Mouse (Mus musculus): ENCODE data around the gene Rbp4. TPM values are rescaled to one million over a fixed set of nuclear protein-coding genes. Genes with fewer than 3 reads are reported as not detected.
A peak's percentile ranks its signal among the peaks of the same experiment; 100 is the strongest.

Gene Rbp4
- total RNA-seq, 2 experiments from 2014 or later: 1.1 to 1.7 TPM

- TF ChIP-seq CTCF (IDR thresholded peaks at IDR 0.05): no peak
- intact Hi-C loops (cut with DNase I): no loop called here
- Histone ChIP-seq H3K27ac (no peak overlapping the region), H3K4me3 (no peak overlapping the region)
- DNase-seq: no peak
Measured at GRCm38 (mm10) chr19:38114834-38115491, 10.1 kb downstream of the Rbp4 start.

DNA sequence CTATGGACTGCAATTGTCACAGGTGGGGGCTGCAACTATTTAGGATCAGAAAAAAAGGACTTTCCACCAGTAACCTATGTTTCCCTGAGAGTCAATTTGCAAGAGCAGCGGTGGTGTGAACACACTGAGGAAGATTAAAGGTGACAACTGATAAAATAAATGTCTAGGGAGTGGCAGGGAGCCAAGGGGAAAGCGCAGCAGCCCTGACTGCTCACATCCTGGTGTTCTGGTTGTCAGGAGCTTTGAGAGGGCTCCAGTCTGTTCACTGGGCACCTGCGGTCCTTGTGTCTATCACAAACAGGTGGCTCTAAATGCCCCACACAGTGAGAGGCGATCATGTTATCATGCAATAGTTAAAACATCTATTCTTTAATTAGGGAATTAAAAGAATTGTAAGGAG is 12.5 kb downstream of the Rbp4 start:
- H3K27ac ChIP-seq: no peak overlapping the region
- H3K4me3 ChIP-seq: no peak overlapping the region
- no peak for DNase-seq
- no peak for TF ChIP-seq CTCF (IDR thresholded peaks at IDR 0.05)
- intact Hi-C loops (cut with DNase I): no loop called here

GRCm38 (mm10) chr19:38111056-38111455 is 14.0 kb downstream of the Rbp4 start:
- no peak for TF ChIP-seq CTCF (IDR thresholded peaks at IDR 0.05)
- intact Hi-C loops (cut with DNase I): no loop called here
- no peak overlapping the region for H3K4me3 ChIP-seq
- no peak for DNase-seq
- H3K27ac ChIP-seq: no peak overlapping the region

DNA sequence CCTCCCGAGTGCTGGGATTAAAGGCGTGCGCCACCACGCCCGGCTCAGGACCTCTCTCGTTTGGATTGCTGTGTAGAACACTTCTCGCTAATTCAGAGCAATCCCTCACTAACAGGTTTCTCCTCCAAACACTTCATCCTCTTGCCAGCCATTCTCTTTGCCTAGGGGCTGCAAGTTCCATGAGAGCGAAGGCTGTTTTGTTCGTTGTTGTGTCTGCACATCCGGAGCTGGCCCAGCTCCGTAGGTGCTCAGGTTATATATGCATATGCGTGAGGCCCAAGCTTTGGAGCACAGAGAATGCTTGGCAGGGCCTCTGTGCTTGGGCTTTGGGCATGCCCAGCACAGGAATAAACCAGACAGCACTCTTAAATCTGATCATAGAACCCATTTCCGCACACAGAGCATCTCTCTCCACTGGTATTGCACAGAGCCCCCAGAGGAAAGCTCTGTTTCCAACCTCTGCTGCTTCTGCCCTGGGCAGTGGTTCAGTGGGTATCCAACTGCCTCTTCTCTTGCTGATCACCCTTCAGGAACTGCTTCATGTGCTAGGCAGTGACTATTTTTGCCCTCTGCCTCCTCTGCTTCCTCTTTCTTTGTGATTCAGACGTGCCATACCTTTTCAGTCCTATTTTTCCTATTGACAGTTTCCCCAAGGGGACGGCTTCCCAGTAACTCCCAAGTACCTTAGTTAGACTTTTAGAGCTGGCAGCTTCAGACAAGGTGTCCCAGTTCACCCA is 15.4 kb downstream of the Rbp4 start:
- no peak overlapping the region for H3K4me3 ChIP-seq
- no peak for DNase-seq
- TF ChIP-seq CTCF (IDR thresholded peaks at IDR 0.05): no peak
- intact Hi-C loops (cut with DNase I): no loop called here
- H3K27ac ChIP-seq: no peak overlapping the region

DNA sequence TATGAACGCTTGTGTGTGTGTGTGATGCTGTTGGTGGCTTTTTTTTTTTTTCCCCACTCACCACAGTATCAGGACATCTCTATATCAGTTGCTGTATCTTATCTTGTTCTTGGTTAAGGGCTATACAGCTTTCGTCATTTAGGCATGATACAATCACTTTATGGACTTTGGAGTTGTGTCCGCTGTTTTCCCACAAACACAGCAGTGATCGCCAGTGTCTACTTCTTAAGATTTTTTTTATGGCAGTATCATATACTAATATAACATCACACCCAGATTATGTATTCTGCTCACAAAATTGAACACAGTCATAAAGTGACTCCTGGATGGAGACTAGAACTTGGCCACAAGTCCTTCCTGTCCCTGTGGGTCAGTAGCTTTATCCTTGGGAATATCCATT is 17.2 kb downstream of the Rbp4 start:
- Histone ChIP-seq H3K27ac (no peak overlapping the region), H3K4me3 (no peak overlapping the region)
- intact Hi-C loops (cut with DNase I): no loop called here
- no peak for DNase-seq
- no peak for TF ChIP-seq CTCF (IDR thresholded peaks at IDR 0.05)

DNA sequence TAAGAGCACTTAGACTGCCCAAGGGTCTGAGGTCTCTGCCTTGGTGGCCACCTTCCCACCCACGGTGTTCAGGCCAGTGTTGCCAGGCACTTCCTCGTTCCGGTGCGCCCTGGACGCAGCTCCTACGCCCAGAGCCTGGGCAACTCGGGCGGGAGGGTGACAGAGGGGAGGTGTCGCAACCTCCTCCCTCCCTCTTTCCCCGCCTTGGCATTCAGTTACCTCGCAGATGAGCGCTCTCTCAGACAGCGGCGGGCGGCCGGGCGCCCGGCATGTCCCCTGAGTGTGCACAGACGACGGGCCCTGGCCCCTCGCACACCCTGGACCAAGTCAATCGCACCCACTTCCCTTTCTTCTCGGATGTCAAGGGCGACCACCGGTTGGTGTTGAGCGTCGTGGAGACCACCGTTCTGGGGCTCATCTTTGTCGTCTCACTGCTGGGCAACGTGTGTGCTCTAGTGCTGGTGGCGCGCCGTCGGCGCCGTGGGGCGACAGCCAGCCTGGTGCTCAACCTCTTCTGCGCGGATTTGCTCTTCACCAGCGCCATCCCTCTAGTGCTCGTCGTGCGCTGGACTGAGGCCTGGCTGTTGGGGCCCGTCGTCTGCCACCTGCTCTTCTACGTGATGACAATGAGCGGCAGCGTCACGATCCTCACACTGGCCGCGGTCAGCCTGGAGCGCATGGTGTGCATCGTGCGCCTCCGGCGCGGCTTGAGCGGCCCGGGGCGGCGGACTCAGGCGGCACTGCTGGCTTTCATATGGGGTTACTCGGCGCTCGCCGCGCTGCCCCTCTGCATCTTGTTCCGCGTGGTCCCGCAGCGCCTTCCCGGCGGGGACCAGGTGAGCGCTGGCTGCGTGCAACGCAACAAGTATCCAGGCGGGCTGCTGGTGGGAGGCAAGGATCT is 28.0 kb downstream of the Rbp4 start, which contains the start of gene Ffar4:
Ffar4 (plus strand) TSS at position 214 of the 901 bp plus-strand sequence.
- DNase-seq: peak; percentile 38
- intact Hi-C loops (cut with DNase I): no loop called here
- TF ChIP-seq CTCF (IDR thresholded peaks at IDR 0.05): no peak
- Histone ChIP-seq H3K27ac (no peak within 1 kb of the TSS), H3K4me3 (peak within 1 kb of the TSS; percentile 53)

DNA sequence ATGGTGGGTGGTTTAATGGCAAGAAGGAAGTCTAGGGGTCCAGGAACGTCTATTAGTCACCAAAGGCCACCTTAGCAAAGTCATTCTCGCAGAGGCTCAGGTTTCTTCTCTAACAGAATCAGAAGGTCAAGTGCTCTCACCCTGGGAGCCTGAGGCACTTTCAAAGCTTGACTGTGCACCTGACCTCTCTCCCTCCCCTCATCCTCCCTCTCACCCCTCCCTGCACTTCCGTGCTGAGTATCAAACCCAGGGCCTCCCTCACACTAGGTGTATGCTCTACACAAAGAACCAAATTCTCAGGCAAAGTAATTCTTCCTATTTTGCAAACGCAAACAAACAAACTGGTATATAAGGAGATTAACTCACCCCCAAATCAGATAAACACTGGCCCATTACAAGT is 28.9 kb downstream of the Rbp4 start:
- TF ChIP-seq CTCF (IDR thresholded peaks at IDR 0.05): no peak
- Histone ChIP-seq H3K27ac (no peak overlapping the region), H3K4me3 (no peak overlapping the region)
- intact Hi-C loops (cut with DNase I): no loop called here
- no peak for DNase-seq

GRCm38 (mm10) chr19:38091512-38091985 is 33.5 kb downstream of the Rbp4 start:
- Histone ChIP-seq H3K4me3 (no peak overlapping the region), H3K27ac (no peak overlapping the region)
- intact Hi-C loops (cut with DNase I): no loop called here
- no peak for TF ChIP-seq CTCF (IDR thresholded peaks at IDR 0.05)
- DNase-seq: no peak

DNA sequence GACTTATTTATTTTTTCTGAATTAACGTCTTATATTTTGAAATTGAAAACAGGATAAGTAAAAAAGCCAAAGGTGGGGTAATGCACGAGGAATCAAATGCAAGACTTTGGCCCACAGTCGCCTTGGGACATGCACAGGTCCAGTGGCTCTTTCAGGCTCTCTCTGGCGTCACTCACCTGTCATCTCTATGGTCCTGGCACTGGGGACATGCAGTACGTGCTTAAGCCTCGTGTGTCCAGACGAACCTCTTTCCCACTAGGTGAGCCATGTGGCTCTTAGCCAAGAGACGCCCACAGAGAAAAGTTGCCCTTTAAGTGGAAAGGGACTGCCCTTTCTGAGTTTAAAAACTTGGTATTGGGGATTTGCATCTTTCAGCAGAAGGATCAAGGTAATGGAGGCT is 35.7 kb downstream of the Rbp4 start:
- intact Hi-C loops (cut with DNase I): no loop called here
- H3K27ac ChIP-seq: no peak overlapping the region
- TF ChIP-seq CTCF (IDR thresholded peaks at IDR 0.05): no peak
- no peak for DNase-seq
- no peak overlapping the region for H3K4me3 ChIP-seq

GRCm38 (mm10) chr19:38086948-38087551 is 38.0 kb downstream of the Rbp4 start:
- Histone ChIP-seq H3K27ac (no peak overlapping the region), H3K4me3 (no peak overlapping the region)
- DNase-seq: peak; percentile 50
- TF ChIP-seq CTCF (IDR thresholded peaks at IDR 0.05): peak; percentile 47
- intact Hi-C loops (cut with DNase I): no loop called here

- H3K27ac ChIP-seq: no peak overlapping the region
- no peak overlapping the region for H3K4me3 ChIP-seq
- TF ChIP-seq CTCF (IDR thresholded peaks at IDR 0.05): no peak
- intact Hi-C loops (cut with DNase I): no loop called here
- DNase-seq: no peak
Measured at GRCm38 (mm10) chr19:38085841-38086240, 39.2 kb downstream of the Rbp4 start.

DNA sequence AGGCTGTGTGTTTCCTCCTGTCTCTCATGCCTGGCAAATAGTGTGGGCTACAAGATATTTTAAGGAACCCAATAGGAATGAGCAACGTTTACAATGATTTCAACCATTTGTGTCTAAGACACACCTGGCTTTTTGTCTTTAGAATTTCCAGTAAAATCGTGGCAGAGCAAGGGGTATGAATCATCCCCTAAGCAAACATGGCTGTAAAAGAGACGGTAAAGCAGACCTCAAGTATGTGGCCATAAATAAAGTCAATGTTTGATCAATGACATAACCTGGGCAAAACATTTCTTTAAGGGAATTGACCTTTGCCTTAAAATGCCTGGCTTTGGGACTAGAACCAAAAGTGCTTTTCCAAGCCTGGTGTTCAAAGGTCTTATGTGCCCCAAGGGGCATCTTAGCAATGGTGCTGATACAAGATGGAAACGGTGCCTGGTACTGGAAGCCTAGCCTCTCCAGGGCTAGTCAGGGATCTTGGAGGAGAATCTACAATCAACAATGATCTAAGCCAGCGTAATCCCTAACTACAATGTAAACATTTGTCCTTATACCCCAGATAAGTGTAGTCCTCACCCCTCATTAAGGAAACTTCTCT is 42.1 kb downstream of the Rbp4 start:
- TF ChIP-seq CTCF (IDR thresholded peaks at IDR 0.05): no peak
- intact Hi-C loops (cut with DNase I): no loop called here
- DNase-seq: no peak
- no peak overlapping the region for H3K27ac ChIP-seq
- H3K4me3 ChIP-seq: no peak overlapping the region
